In genomic region chr19:55608858-55609375, GRCm38 (mm10) we compare ENCODE assay signal across 18 mouse cellular contexts.
"Had no signal": no experiment of that assay in that cellular context is flagged by ENCODE, and none has a peak within 500 bp of the region (broad histone marks: within the 10 kb centered on the region; RNA-seq: fewer than 3 reads in every experiment).

No protein-coding gene starts in this region.

- H3K36me3 ChIP-seq: limb, embryonic 12.5 days; limb, embryonic 15.5 days; neural tube, embryonic 13.5 days had no signal

- H3K27ac ChIP-seq: kidney, postnatal 0 days; limb, embryonic 12.5 days; limb, embryonic 15.5 days; liver, embryonic 14.5 days; macrophage; neural tube, embryonic 13.5 days; stomach, postnatal 0 days had no signal

- H3K9ac ChIP-seq: limb, embryonic 12.5 days; limb, embryonic 15.5 days; liver, embryonic 14.5 days; liver, postnatal 0 days; lung, embryonic 14.5 days; neural tube, embryonic 13.5 days had no signal

- H3K4me1 ChIP-seq: neural tube, embryonic 13.5 days had no signal

- DNase-seq: kidney, adult 2 months; kidney, postnatal 36 days; left cerebral cortex, postnatal 4 days; liver, postnatal 0 days; lung, embryonic 14.5 days; right cerebral cortex, postnatal 4 days; thymus, postnatal 25 days had no signal

- H3K27me3 ChIP-seq: limb, embryonic 15.5 days had no signal

- H3K4me3 ChIP-seq: limb, embryonic 12.5 days; limb, embryonic 15.5 days; myocyte; neural tube, embryonic 13.5 days had no signal

- ATAC-seq: intestine, postnatal 0 days; liver, postnatal 0 days; lung, postnatal 0 days had no signal

- H3K4me2 ChIP-seq: limb, embryonic 12.5 days; limb, embryonic 15.5 days; liver, embryonic 11.5 days; lung, embryonic 14.5 days; neural tube, embryonic 13.5 days had no signal

- H3K9me3 ChIP-seq: limb, embryonic 12.5 days; limb, embryonic 15.5 days; neural tube, embryonic 13.5 days had no signal
